Mouse (Mus musculus): ENCODE measurements at regions not wholly inside any gene's neighbourhood (a gene's known extent, or its start where the extent isn't known, plus 50 kb on each side); places are given as distances from the start of the nearest gene placed in this dataset.

GRCm38 (mm10) chr16:8246445-8246844 lies 178.5 kb downstream of the Tmem114 start:
- no peak for TF ChIP-seq POLR2A (IDR thresholded peaks at IDR 0.05; ENCODE audit: borderline replicate concordance, extremely low read depth, insufficient read depth, insufficient read length)
- ATAC-seq (ENCODE audit: low FRiP score, low read depth) (no peak), DNase-seq (ENCODE audit: low spot score) (no peak)
- Histone ChIP-seq H3K9ac (ENCODE audit: low read depth, low read length, severe bottlenecking) (no peak overlapping the region), H3K4me2 (replicated peaks; ENCODE audit: low read depth, low read length, severe bottlenecking) (no peak overlapping the region), H3K4me3 (replicated peaks; ENCODE audit: low read length) (no peak overlapping the region), H3K27ac (replicated peaks; ENCODE audit: low read depth, low read length) (no peak overlapping the region), H3K9me3 (ENCODE audit: control insufficient read depth, low read length) (no peaks in the 10 kb centered on the region), H3K36me3 (ENCODE audit: control insufficient read depth, insufficient read depth, low read length) (no peaks in the 10 kb centered on the region), H3K27me3 (ENCODE audit: control insufficient read depth, insufficient read depth, low read length) (no peaks in the 10 kb centered on the region), H3K4me1 (ENCODE audit: control insufficient read depth, insufficient read depth, low read length) (no peaks in the 10 kb centered on the region)
- 94% methylated on average over 3 of the region's 3 CpGs for WGBS

GRCm38 (mm10) chr16:8245612-8246011 lies 179.3 kb downstream of the Tmem114 start:
- Histone ChIP-seq H3K9me3 (ENCODE audit: control insufficient read depth, low read length) (no peaks in the 10 kb centered on the region), H3K27ac (replicated peaks; ENCODE audit: low read depth, low read length) (no peak overlapping the region), H3K4me3 (replicated peaks; ENCODE audit: low read length) (no peak overlapping the region), H3K4me2 (replicated peaks; ENCODE audit: low read depth, low read length, severe bottlenecking) (no peak overlapping the region), H3K9ac (ENCODE audit: low read depth, low read length, severe bottlenecking) (no peak overlapping the region), H3K27me3 (ENCODE audit: control insufficient read depth, insufficient read depth, low read length) (no peaks in the 10 kb centered on the region), H3K36me3 (ENCODE audit: control insufficient read depth, insufficient read depth, low read length) (no peaks in the 10 kb centered on the region), H3K4me1 (ENCODE audit: control insufficient read depth, insufficient read depth, low read length) (no peaks in the 10 kb centered on the region)
- 75% methylated on average over 3 of the region's 3 CpGs for whole genome bisulfite sequencing
- ATAC-seq (ENCODE audit: low FRiP score, low read depth) = no peak
- DNase-seq (ENCODE audit: low spot score) = no peak
- TF ChIP-seq POLR2A (IDR thresholded peaks at IDR 0.05; ENCODE audit: borderline replicate concordance, extremely low read depth, insufficient read depth, insufficient read length) = no peak

- Histone ChIP-seq H3K36me3 (ENCODE audit: control insufficient read depth, insufficient read depth, low read length) (no peaks in the 10 kb centered on the region), H3K27me3 (ENCODE audit: control insufficient read depth, insufficient read depth, low read length) (no peaks in the 10 kb centered on the region), H3K27ac (replicated peaks; ENCODE audit: low read depth, low read length) (no peak overlapping the region), H3K9ac (ENCODE audit: low read depth, low read length, severe bottlenecking) (no peak overlapping the region), H3K4me2 (replicated peaks; ENCODE audit: low read depth, low read length, severe bottlenecking) (no peak overlapping the region), H3K9me3 (ENCODE audit: control insufficient read depth, low read length) (no peaks in the 10 kb centered on the region), H3K4me3 (replicated peaks; ENCODE audit: low read length) (no peak overlapping the region), H3K4me1 (ENCODE audit: control insufficient read depth, insufficient read depth, low read length) (peaks cover 3% of the 10 kb centered on the region)
- ATAC-seq (ENCODE audit: low FRiP score, low read depth) = no peak
- DNase-seq (ENCODE audit: low spot score) = no peak
- no peak for TF ChIP-seq POLR2A (IDR thresholded peaks at IDR 0.05; ENCODE audit: borderline replicate concordance, extremely low read depth, insufficient read depth, insufficient read length)
- 83% methylated on average over 1 of the region's 1 CpGs for WGBS
Measured at GRCm38 (mm10) chr16:8234351-8234750, 190.6 kb downstream of the Tmem114 start.

- H3K9ac ChIP-seq (ENCODE audit: low read depth, low read length, severe bottlenecking) = no peak overlapping the region
- no peak for TF ChIP-seq POLR2A (IDR thresholded peaks at IDR 0.05; ENCODE audit: borderline replicate concordance, extremely low read depth, insufficient read depth, insufficient read length)
- H3K4me2 ChIP-seq (replicated peaks; ENCODE audit: low read depth, low read length, severe bottlenecking) = no peak overlapping the region
- no peak overlapping the region for H3K4me3 ChIP-seq (replicated peaks; ENCODE audit: low read length)
- DNase-seq (ENCODE audit: low spot score) (no peak), ATAC-seq (ENCODE audit: low FRiP score, low read depth) (no peak)
- H3K27ac ChIP-seq (replicated peaks; ENCODE audit: low read depth, low read length) = no peak overlapping the region
- 56% methylated on average over 4 of the region's 4 CpGs for WGBS
- peaks cover 3% of the 10 kb centered on the region for H3K4me1 ChIP-seq (ENCODE audit: control insufficient read depth, insufficient read depth, low read length)
- H3K9me3 ChIP-seq (ENCODE audit: control insufficient read depth, low read length) = no peaks in the 10 kb centered on the region
- H3K27me3 ChIP-seq (ENCODE audit: control insufficient read depth, insufficient read depth, low read length) = no peaks in the 10 kb centered on the region
- H3K36me3 ChIP-seq (ENCODE audit: control insufficient read depth, insufficient read depth, low read length) = no peaks in the 10 kb centered on the region
Measured at GRCm38 (mm10) chr16:8232079-8232478, 192.9 kb downstream of the Tmem114 start.

- no peaks in the 10 kb centered on the region for H3K27me3 ChIP-seq (ENCODE audit: control insufficient read depth, insufficient read depth, low read length)
- DNase-seq (ENCODE audit: low spot score) (no peak), ATAC-seq (ENCODE audit: low FRiP score, low read depth) (no peak)
- H3K27ac ChIP-seq (replicated peaks; ENCODE audit: low read depth, low read length) = no peak overlapping the region
- no peak for TF ChIP-seq POLR2A (IDR thresholded peaks at IDR 0.05; ENCODE audit: borderline replicate concordance, extremely low read depth, insufficient read depth, insufficient read length)
- 10% methylated on average over 10 of the region's 10 CpGs for WGBS
- no peak overlapping the region for H3K4me3 ChIP-seq (replicated peaks; ENCODE audit: low read length)
- no peak overlapping the region for H3K4me2 ChIP-seq (replicated peaks; ENCODE audit: low read depth, low read length, severe bottlenecking)
- no peak overlapping the region for H3K9ac ChIP-seq (ENCODE audit: low read depth, low read length, severe bottlenecking)
- no peaks in the 10 kb centered on the region for H3K9me3 ChIP-seq (ENCODE audit: control insufficient read depth, low read length)
- no peaks in the 10 kb centered on the region for H3K4me1 ChIP-seq (ENCODE audit: control insufficient read depth, insufficient read depth, low read length)
- H3K36me3 ChIP-seq (ENCODE audit: control insufficient read depth, insufficient read depth, low read length) = no peaks in the 10 kb centered on the region
Measured at GRCm38 (mm10) chr16:8223625-8224300, 201.2 kb downstream of the Tmem114 start.
